35 mouse cellular contexts compared by ENCODE assay signal in the genomic region with DNA sequence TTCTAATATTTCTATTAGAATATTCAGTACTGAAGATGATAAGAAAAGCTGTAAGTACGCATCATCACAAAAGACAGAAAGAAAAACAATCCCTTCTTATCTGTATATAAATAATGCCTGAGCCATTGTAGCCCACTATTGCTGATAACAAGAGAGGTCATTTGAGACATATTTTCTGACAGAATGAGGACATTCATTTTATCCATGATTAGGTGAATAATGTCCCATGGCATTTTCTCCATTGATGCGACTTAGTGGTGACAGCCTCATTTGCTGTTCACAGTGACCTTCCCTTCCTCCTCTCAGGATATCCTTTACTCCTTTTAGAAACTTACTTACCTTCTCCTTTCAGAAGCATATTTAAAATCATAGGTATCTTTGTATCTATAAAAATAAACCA.
"Had no signal": no experiment of that assay in that cellular context is flagged by ENCODE, and none has a peak within 500 bp of the region (broad histone marks: within the 10 kb centered on the region; RNA-seq: fewer than 3 reads in every experiment).

No protein-coding gene starts in this region.

- H3K4me2 ChIP-seq: heart, embryonic 11.5 days; heart, embryonic 12.5 days; heart, embryonic 13.5 days; heart, embryonic 15.5 days; hindbrain, embryonic 12.5 days; hindbrain, embryonic 13.5 days; hindbrain, embryonic 14.5 days; hindbrain, embryonic 15.5 days; intestine, embryonic 15.5 days; kidney, embryonic 15.5 days had no signal

- H3K4me1 ChIP-seq: heart, embryonic 10.5 days; heart, embryonic 12.5 days; heart, embryonic 13.5 days; heart, embryonic 15.5 days; hindbrain, embryonic 10.5 days; hindbrain, embryonic 12.5 days; hindbrain, embryonic 13.5 days; hindbrain, embryonic 15.5 days; intestine, embryonic 15.5 days; kidney, embryonic 15.5 days had no signal

- DNase-seq: heart, postnatal 10 days; heart, postnatal 14 days; heart, postnatal 36 days; heart, postnatal 4 days; kidney, adult 11 months; kidney, adult 18-20 months; kidney, adult 2 months; kidney, adult 8-10 months; kidney, adult 9 months; kidney, postnatal 10 days; kidney, postnatal 14 days; kidney, postnatal 25 days; kidney, postnatal 36 days; kidney, postnatal 4 days; layer of hippocampus, adult 9-11 months; layer of hippocampus, postnatal 36 days had no signal

- H3K9ac ChIP-seq: heart, embryonic 12.5 days; heart, embryonic 13.5 days; heart, embryonic 15.5 days; hindbrain, embryonic 12.5 days; hindbrain, embryonic 13.5 days; hindbrain, embryonic 14.5 days; hindbrain, embryonic 15.5 days; intestine, embryonic 15.5 days; kidney, embryonic 15.5 days had no signal

- H3K4me3 ChIP-seq: heart, embryonic 10.5 days; heart, embryonic 12.5 days; heart, embryonic 13.5 days; heart, embryonic 15.5 days; hindbrain, embryonic 10.5 days; hindbrain, embryonic 12.5 days; hindbrain, embryonic 13.5 days; hindbrain, embryonic 15.5 days; intestine, embryonic 15.5 days; kidney, embryonic 15.5 days; layer of hippocampus, adult 2 months had no signal

- H3K36me3 ChIP-seq: heart, embryonic 10.5 days; heart, embryonic 12.5 days; heart, embryonic 13.5 days; heart, embryonic 15.5 days; hindbrain, embryonic 10.5 days; hindbrain, embryonic 12.5 days; hindbrain, embryonic 13.5 days; hindbrain, embryonic 15.5 days; intestine, embryonic 15.5 days; kidney, embryonic 15.5 days had no signal

- ATAC-seq: hindbrain, embryonic 16.5 days; hindbrain, postnatal 0 days; inflammation-experienced regulatory T-cells, adult 6 months; intestine, embryonic 15.5 days; intestine, embryonic 16.5 days; intestine, postnatal 0 days had no signal

- H3K27ac ChIP-seq: heart, embryonic 10.5 days; heart, embryonic 13.5 days; heart, embryonic 15.5 days; hindbrain, embryonic 10.5 days; hindbrain, embryonic 12.5 days; hindbrain, embryonic 13.5 days; hindbrain, embryonic 14.5 days; hindbrain, embryonic 15.5 days; hindbrain, postnatal 0 days; intestine, embryonic 15.5 days; kidney, embryonic 15.5 days; kidney, postnatal 0 days; layer of hippocampus, adult 2 months had no signal

- H3K9me3 ChIP-seq: heart, embryonic 10.5 days; heart, embryonic 12.5 days; heart, embryonic 13.5 days; heart, embryonic 15.5 days; hindbrain, embryonic 10.5 days; hindbrain, embryonic 12.5 days; hindbrain, embryonic 13.5 days; hindbrain, embryonic 15.5 days; intestine, embryonic 15.5 days; kidney, embryonic 15.5 days had no signal

- H3K27me3 ChIP-seq: heart, embryonic 12.5 days; heart, embryonic 13.5 days; heart, embryonic 15.5 days; hindbrain, embryonic 12.5 days; hindbrain, embryonic 13.5 days; hindbrain, embryonic 15.5 days; intestine, embryonic 15.5 days; kidney, embryonic 15.5 days had no signal
